Mouse (Mus musculus) c-Kit-positive CD71-positive TER-119-positive erythroid progenitor cells, embryonic 14.5 days (primary cell): ENCODE results near the gene Wdfy3.
"Not testable (repeated sequence)": the region's sequence is repeated elsewhere in the genome, so short reads cannot be mapped to it uniquely, and the experiment has no call there.

ENCODE experiments used
- DNase-seq: peaks from one replicate; pipeline ENCODE4 v3.0.0-alpha.2; 2013; ENCODE audit warnings: low spot score

Wdfy3 gene

GRCm38 (mm10) chr5:101945731-101946130, 124.0 kb downstream of the Wdfy3 start:
- DNase-seq: no peak

GRCm38 (mm10) chr5:101937909-101938596, 131.7 kb downstream of the Wdfy3 start:
- DNase-seq: no peak

GRCm38 (mm10) chr5:101937362-101937761, 132.4 kb downstream of the Wdfy3 start:
- DNase-seq: no peak

- DNase-seq: no peak
Measured at GRCm38 (mm10) chr5:101935893-101936292, 133.8 kb downstream of the Wdfy3 start.

GRCm38 (mm10) chr5:101934629-101935028, 135.1 kb downstream of the Wdfy3 start:
- no peak for DNase-seq

- DNase-seq: no peak
Measured at GRCm38 (mm10) chr5:101932971-101933810, 136.5 kb downstream of the Wdfy3 start.

- no peak for DNase-seq
Measured at GRCm38 (mm10) chr5:101931997-101932396, 137.7 kb downstream of the Wdfy3 start.

- DNase-seq: no peak
Measured at GRCm38 (mm10) chr5:101926311-101926710, 143.4 kb downstream of the Wdfy3 start.

GRCm38 (mm10) chr5:101923710-101924109, 146.0 kb downstream of the Wdfy3 start:
- no peak for DNase-seq

- no peak for DNase-seq
Measured at GRCm38 (mm10) chr5:101919559-101919958, 150.2 kb downstream of the Wdfy3 start.

- no peak for DNase-seq
Measured at GRCm38 (mm10) chr5:101909468-101909867, 160.3 kb downstream of the Wdfy3 start.

- no peak for DNase-seq
Measured at GRCm38 (mm10) chr5:101905624-101906023, 164.1 kb downstream of the Wdfy3 start.

GRCm38 (mm10) chr5:101904841-101905240, 164.9 kb downstream of the Wdfy3 start:
- not testable (repeated sequence) for DNase-seq

- DNase-seq: no peak
Measured at GRCm38 (mm10) chr5:101902686-101903085, 167.0 kb downstream of the Wdfy3 start.

GRCm38 (mm10) chr5:101899981-101900380, 169.7 kb downstream of the Wdfy3 start:
- no peak for DNase-seq

- DNase-seq: no peak
Measured at GRCm38 (mm10) chr5:101896784-101897183, 172.9 kb downstream of the Wdfy3 start.

GRCm38 (mm10) chr5:101895717-101896645, 173.7 kb downstream of the Wdfy3 start:
- no peak for DNase-seq

GRCm38 (mm10) chr5:101895119-101895518, 174.6 kb downstream of the Wdfy3 start:
- no peak for DNase-seq

- DNase-seq: peak; percentile 6
Measured at GRCm38 (mm10) chr5:101893820-101894515, 175.8 kb downstream of the Wdfy3 start.

- no peak for DNase-seq
Measured at GRCm38 (mm10) chr5:101891694-101892416, 177.9 kb downstream of the Wdfy3 start.

- DNase-seq: no peak
Measured at GRCm38 (mm10) chr5:101887989-101888388, 181.7 kb downstream of the Wdfy3 start.
